Mouse (Mus musculus): Measurements from ENCODE around the gene Pou3f3. TPM values are rescaled to one million over a fixed set of nuclear protein-coding genes. Genes with fewer than 3 reads are reported as not detected.

Gene Pou3f3
- total RNA-seq, 2 experiments from 2014 or later: 0.12 to 0.16 TPM

Other genes with a start within 250 kb of the Pou3f3 start
- 10 to 100 TPM; 43.9 to 47.8 TPM for gene Mrps9, start 155.5 kb downstream of the Pou3f3 start, total RNA-seq (2021)